Mouse (Mus musculus): ENCODE measurements at regions not wholly inside any gene's neighbourhood (a gene's known extent, or its start where the extent isn't known, plus 50 kb on each side); places are given as distances from the start of the nearest gene placed in this dataset.

DNA sequence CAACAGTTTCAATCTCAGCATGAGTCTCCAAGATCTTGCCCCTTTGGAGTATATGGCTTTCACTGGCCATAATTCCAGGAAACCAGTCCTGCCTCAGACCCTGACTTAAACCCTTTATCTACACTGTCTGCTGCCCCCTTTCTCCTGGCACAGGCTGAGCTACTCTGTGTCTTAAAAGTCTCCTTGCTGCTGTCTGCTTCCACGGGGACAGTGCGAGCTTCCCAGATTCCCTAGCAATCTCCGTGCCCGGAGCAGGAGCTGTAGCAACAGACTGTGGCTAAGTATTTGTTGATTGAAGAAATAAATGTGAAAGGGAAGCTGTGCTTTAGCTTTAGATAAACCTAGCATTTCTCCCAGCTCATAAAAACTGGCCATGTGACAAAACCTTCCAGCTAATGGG, 95.2 kb upstream of the Ptch1 start:
- TF ChIP-seq POLR2A (IDR thresholded peaks at IDR 0.05; ENCODE audit: borderline replicate concordance, extremely low read depth, insufficient read depth, insufficient read length, poor library complexity, severe bottlenecking) = no peak
- no peak for TF ChIP-seq CTCF (IDR thresholded peaks at IDR 0.05; ENCODE audit: borderline replicate concordance, extremely low read depth, insufficient read depth, insufficient read length)
